Mouse (Mus musculus) bone marrow macrophage, adult 2 months (primary cell): ENCODE data around the gene Pdk2. TPM values are rescaled to one million over a fixed set of nuclear protein-coding genes. Genes with fewer than 3 reads are reported as not detected.
A peak's percentile ranks its signal among the peaks of the same experiment; 100 is the strongest.

Source experiments
- H3K27ac ChIP-seq: 2 replicates; pipeline ENCODE4 v1.5.1; 2012; ENCODE audit warnings: low read depth, low read length; ENCODE audit not compliant: insufficient read depth
- H3K4me1 ChIP-seq: 2 replicates; pipeline ENCODE4 v1.6.1; 2012; ENCODE audit warnings: low read length; ENCODE audit not compliant: control insufficient read depth, insufficient read depth
- H3K4me3 ChIP-seq: 2 replicates; pipeline ENCODE4 v1.5.1; 2012; ENCODE audit warnings: mild to moderate bottlenecking, low read length, moderate library complexity; ENCODE audit not compliant: insufficient read depth
- CTCF ChIP-seq: IDR thresholded peaks from 2 replicates; pipeline ENCODE4 v1.5.1; 2012; ENCODE audit warnings: low read depth, mild to moderate bottlenecking, low read length, moderate library complexity
- POLR2A ChIP-seq: IDR thresholded peaks from 2 replicates; pipeline ENCODE4 v1.6.1; 2012; ENCODE audit warnings: mild to moderate bottlenecking, low read depth, low read length, borderline replicate concordance
- polyA plus RNA-seq: library from polyadenylated mRNA; stranded (reverse); fragments of >200 nt; gene quantifications from 2 replicates; pipeline ENCODE4 v1.2.4, GENCODE M21; 2012; ENCODE audit not compliant: missing spikeins, insufficient read depth, insufficient read length

Gene Pdk2
- polyA plus RNA-seq, 1 experiment, result 24.5 TPM

DNA sequence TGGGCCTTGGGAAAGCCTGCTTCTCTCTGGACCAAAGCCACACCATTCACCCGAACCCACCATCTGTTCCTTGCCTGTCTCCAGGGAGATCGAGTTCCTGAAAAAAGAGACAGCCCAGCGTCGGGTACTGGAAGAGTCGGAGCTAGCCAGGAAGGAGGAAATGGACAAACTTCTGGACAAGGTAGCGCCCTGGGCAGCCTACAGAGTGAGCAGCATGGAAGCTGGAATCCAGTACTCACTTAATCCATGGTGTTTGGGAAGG, 36.3 kb downstream of the Pdk2 start:
- Histone ChIP-seq H3K4me3 (no peak overlapping the region), H3K27ac (no peak overlapping the region), H3K4me1 (peaks cover 30% of the 10 kb centered on the region)
- TF ChIP-seq CTCF (no peak), POLR2A (no peak)

- H3K27ac ChIP-seq, result no peak overlapping the region
- H3K4me3 ChIP-seq, result no peak overlapping the region
- H3K4me1 ChIP-seq, result peaks cover 29% of the 10 kb centered on the region
- TF ChIP-seq CTCF (no peak), POLR2A (no peak)
These were observed 36.8 kb downstream of the Pdk2 start for GRCm38 (mm10) chr11:95004136-95004936.

DNA sequence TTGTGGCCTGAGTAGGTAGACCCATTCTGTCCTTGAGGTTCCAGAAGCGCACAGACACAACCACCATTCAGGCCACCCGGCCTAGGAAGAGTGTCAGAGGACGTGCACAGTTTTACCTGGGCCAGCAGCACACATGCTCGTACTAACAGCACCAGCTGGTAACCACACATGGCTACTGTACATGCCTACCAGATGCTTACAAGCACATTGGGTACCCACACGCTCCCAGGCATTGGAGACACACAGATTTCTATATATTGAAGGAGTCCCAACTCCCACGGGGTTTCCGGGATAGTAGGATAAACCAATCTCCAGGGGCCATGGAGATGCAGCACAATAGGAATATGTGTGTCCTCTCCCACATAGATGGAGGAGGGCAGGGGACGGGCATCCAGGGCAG, 38.4 kb downstream of the Pdk2 start:
- no peak for TF ChIP-seq CTCF
- TF ChIP-seq POLR2A, result no peak
- H3K27ac ChIP-seq, result no peak overlapping the region
- no peak overlapping the region for H3K4me3 ChIP-seq
- H3K4me1 ChIP-seq, result peaks cover 23% of the 10 kb centered on the region

GRCm38 (mm10) chr11:95001584-95002347, 39.4 kb downstream of the Pdk2 start:
- Histone ChIP-seq H3K27ac (no peak overlapping the region), H3K4me1 (peaks cover 22% of the 10 kb centered on the region), H3K4me3 (no peak overlapping the region)
- TF ChIP-seq CTCF (no peak), POLR2A (no peak)

DNA sequence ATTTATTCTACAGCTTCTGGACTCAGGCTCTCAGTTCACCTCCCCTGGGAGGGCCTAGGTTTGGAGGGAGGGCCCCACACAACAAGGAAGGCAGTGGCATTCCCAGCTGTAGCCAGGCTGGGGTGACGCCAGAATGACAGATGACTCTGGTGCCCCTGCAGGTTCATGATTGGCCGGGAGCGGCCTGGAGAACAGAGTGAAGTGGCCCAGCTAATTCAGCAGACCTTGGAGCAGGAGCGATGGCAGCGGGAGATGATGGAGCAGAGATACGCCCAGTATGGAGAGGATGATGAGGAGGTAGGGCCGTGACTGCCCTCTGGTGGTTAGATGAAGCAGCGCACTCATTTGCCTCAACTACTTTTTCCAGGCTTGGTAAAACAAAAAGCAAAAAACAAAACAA, 40.1 kb downstream of the Pdk2 start:
- no peak for TF ChIP-seq POLR2A
- TF ChIP-seq CTCF, result peak; percentile 83
- Histone ChIP-seq H3K4me1 (peaks cover 20% of the 10 kb centered on the region), H3K4me3 (no peak overlapping the region), H3K27ac (no peak overlapping the region; the same call in 1 of the 2 replicates)

- Histone ChIP-seq H3K4me1 (peaks cover 24% of the 10 kb centered on the region), H3K4me3 (no peak overlapping the region), H3K27ac (peak overlapping the region; percentile 15; the same call in 1 of the 2 replicates)
- TF ChIP-seq POLR2A, result no peak
- TF ChIP-seq CTCF, result no peak
These were observed 40.6 kb downstream of the Pdk2 start for GRCm38 (mm10) chr11:95000548-95000947.

DNA sequence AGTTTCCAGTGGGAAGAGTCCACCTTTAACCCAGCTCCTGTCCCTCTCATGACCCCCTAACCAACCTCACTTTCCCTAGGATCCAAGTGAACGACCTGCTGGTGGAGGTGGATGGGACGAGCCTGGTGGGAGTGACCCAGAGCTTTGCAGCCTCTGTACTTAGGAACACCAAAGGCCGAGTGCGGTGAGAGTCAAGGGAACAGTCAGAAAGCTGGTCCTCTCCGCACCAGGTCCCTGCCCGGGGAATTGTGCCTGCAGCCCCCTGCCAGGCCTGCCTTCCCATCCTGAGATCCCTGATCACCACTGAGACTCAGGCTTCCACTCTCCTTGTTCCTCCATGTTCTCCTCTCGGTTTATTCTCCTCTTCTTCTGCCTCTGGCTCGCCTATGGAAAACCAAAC, 41.0 kb downstream of the Pdk2 start:
- TF ChIP-seq CTCF (no peak), POLR2A (no peak)
- peaks cover 28% of the 10 kb centered on the region for H3K4me1 ChIP-seq
- H3K4me3 ChIP-seq, result no peak overlapping the region
- peak overlapping the region; percentile 15; the same call in 1 of the 2 replicates for H3K27ac ChIP-seq

DNA sequence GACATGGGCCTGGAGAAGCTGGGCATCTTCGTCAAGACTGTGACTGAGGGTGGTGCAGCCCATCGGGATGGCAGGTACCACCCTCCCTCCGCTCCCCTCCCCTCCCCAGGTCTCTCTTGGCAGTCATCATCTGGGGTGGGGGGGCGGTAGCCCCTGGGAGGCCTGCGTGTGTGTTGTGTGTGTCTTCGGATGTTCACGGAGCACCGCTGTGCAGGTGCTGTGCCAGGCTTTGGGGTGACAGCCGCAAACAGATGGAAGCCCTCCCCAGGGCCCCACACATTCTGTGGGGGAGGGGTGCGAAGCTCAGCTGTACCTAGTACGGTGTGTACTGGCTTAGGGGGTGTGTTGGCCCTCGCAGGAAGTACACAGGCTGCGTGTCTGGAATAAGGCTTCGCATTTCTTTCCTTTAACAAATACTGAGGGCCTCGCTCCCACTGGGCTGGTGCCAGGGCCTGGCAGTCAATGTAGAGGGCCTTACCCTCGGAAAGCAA, 43.1 kb downstream of the Pdk2 start:
- TF ChIP-seq POLR2A (no peak), CTCF (no peak)
- Histone ChIP-seq H3K27ac (no peak overlapping the region), H3K4me1 (peaks cover 34% of the 10 kb centered on the region), H3K4me3 (no peak overlapping the region)

- peaks cover 34% of the 10 kb centered on the region for H3K4me1 ChIP-seq
- TF ChIP-seq CTCF (no peak), POLR2A (no peak)
- no peak overlapping the region for H3K27ac ChIP-seq
- H3K4me3 ChIP-seq, result no peak overlapping the region
These were observed 43.6 kb downstream of the Pdk2 start for GRCm38 (mm10) chr11:94997596-94997995.

DNA sequence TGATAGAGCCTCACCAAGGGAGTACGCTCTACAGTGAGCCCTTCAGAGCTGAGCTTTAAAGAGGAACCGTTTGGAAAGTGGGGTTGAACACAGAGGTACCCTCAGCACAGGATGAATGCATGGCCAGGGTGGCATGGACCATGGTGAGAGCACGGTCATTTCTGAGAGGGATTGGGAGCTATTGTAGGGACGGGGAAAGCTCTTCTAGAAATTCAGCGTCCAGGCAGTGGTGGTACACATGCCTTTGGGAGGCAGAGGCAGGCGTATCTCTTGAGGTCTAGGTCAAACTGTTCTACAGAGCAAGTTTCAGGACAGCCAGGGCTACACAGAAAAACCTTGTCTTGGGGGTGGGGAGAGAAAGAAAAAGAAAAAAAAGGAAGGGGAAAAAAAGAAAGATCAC, 44.2 kb downstream of the Pdk2 start:
- TF ChIP-seq CTCF (no peak), POLR2A (no peak)
- H3K4me1 ChIP-seq, result peaks cover 34% of the 10 kb centered on the region
- H3K27ac ChIP-seq, result no peak overlapping the region
- no peak overlapping the region for H3K4me3 ChIP-seq
